Mouse (Mus musculus): ENCODE measurements around the gene Tmem53. TPM values are rescaled to one million over a fixed set of nuclear protein-coding genes. Genes with fewer than 3 reads are reported as not detected.
A peak's percentile ranks its signal among the peaks of the same experiment; 100 is the strongest.

The Tmem53 gene
- total and polyA plus RNA-seq, 3 experiments: 0.65 to 1.3 TPM; not detected in 1

- peaks cover 0 to 7% of the 10 kb centered on the region in 2 experiments; a peak in 1 of 4 replicates for H3K4me1 ChIP-seq (ENCODE audit: control insufficient read depth in 1 of 2, insufficient read depth in 2 of 2, low read length in 2 of 2)
- H3K4me3 ChIP-seq (ENCODE audit: control insufficient read depth in 1 of 2, insufficient read depth in 1 of 2, low read depth in 2 of 2, low read length in 2 of 2): no peak overlapping the region
- DNase-seq (ENCODE audit: low read depth, low spot score): no peak
- no peak overlapping the region for H3K9ac ChIP-seq (ENCODE audit: control insufficient read depth, low read depth, low read length, poor library complexity, severe bottlenecking)
- H3K9me3 ChIP-seq (replicated peaks; ENCODE audit: insufficient read depth, low read length): no peaks in the 10 kb centered on the region
- TF ChIP-seq USF2 (IDR thresholded peaks at IDR 0.05; ENCODE audit: borderline replicate concordance in 1 of 2, insufficient read depth in 1 of 2, low read depth in 1 of 2, low read length in 2 of 2) (no peak), POLR2AphosphoS2 (IDR thresholded peaks at IDR 0.05; ENCODE audit: low read length) (no peak), POLR2AphosphoS5 (IDR thresholded peaks at IDR 0.05; ENCODE audit: borderline replicate concordance, low read depth, low read length) (no peak), ZKSCAN1 (IDR thresholded peaks at IDR 0.05; ENCODE audit: low read depth, low read length) (no peak), E2F4 (IDR thresholded peaks at IDR 0.05; ENCODE audit: borderline replicate concordance, low read depth, low read length) (no peak), EP300 (IDR thresholded peaks at IDR 0.05; ENCODE audit: low read depth in 1 of 2, low read length in 2 of 2) (no peak), CHD2 (IDR thresholded peaks at IDR 0.05; ENCODE audit: low read length) (no peak), CHD1 (IDR thresholded peaks at IDR 0.05; ENCODE audit: low read depth, low read length) (no peak), POLR2A (IDR thresholded peaks at IDR 0.05; ENCODE audit: control insufficient read depth in 1 of 2, insufficient read depth in 1 of 2, low read depth in 1 of 2, low read length in 2 of 2, poor library complexity in 1 of 2) (peak in 1 of 2 experiments; percentile 88; a peak in 3 of 4 replicates), KAT2A (conservative IDR thresholded peaks at IDR 0.05; ENCODE audit: low read depth, low read length) (no peak), ETS1 (IDR thresholded peaks at IDR 0.05; ENCODE audit: low read depth, low read length) (no peak), SIN3A (IDR thresholded peaks at IDR 0.05; ENCODE audit: low read length) (no peak), ELF1 (IDR thresholded peaks at IDR 0.05; ENCODE audit: low read depth, low read length) (no peak), MXI1 (IDR thresholded peaks at IDR 0.05; ENCODE audit: low read depth, low read length) (no peak), TBP (IDR thresholded peaks at IDR 0.05; ENCODE audit: low read depth, low read length) (peak; percentile 91)
- H3K27me3 ChIP-seq (ENCODE audit: control insufficient read depth in 1 of 2, insufficient read depth in 2 of 2, low read length in 2 of 2): no peaks in the 10 kb centered on the region
- peaks cover 0 to 2% of the 10 kb centered on the region in 2 experiments; a peak in 1 of 4 replicates for H3K36me3 ChIP-seq (ENCODE audit: control insufficient read depth in 1 of 2, insufficient read depth in 2 of 2, low read length in 2 of 2)
- no peak overlapping the region for H3K27ac ChIP-seq (ENCODE audit: control insufficient read depth, low read depth, low read length)
- no peaks in the 10 kb centered on the region for H3K79me2 ChIP-seq (ENCODE audit: control insufficient read depth, insufficient read depth, low read length, poor library complexity)
Measured at GRCm38 (mm10) chr4:117202992-117203354, 48.8 kb upstream of the Tmem53 start.

- H3K4me1 ChIP-seq (ENCODE audit: control insufficient read depth in 1 of 2, insufficient read depth in 2 of 2, low read length in 2 of 2): peaks cover 0 to 4% of the 10 kb centered on the region in 2 experiments; a peak in 1 of 4 replicates
- H3K27ac ChIP-seq (ENCODE audit: control insufficient read depth, low read depth, low read length): no peak overlapping the region
- H3K4me3 ChIP-seq (ENCODE audit: control insufficient read depth in 1 of 2, insufficient read depth in 1 of 2, low read depth in 2 of 2, low read length in 2 of 2): peak overlapping the region in 1 of 2 experiments; percentile 37; a peak in 1 of 4 replicates
- DNase-seq (ENCODE audit: low read depth, low spot score): no peak
- H3K9me3 ChIP-seq (replicated peaks; ENCODE audit: insufficient read depth, low read length): no peaks in the 10 kb centered on the region
- no peaks in the 10 kb centered on the region for H3K79me2 ChIP-seq (ENCODE audit: control insufficient read depth, insufficient read depth, low read length, poor library complexity)
- H3K9ac ChIP-seq (ENCODE audit: control insufficient read depth, low read depth, low read length, poor library complexity, severe bottlenecking): peak overlapping the region; percentile 69
- TF ChIP-seq UBTF (IDR thresholded peaks at IDR 0.05; ENCODE audit: borderline replicate concordance, insufficient read depth, low read depth, low read length) (no peak), ETS1 (IDR thresholded peaks at IDR 0.05; ENCODE audit: low read depth, low read length) (no peak), ZNF384 (IDR thresholded peaks at IDR 0.05; ENCODE audit: low read depth, low read length) (no peak), MYB (IDR thresholded peaks at IDR 0.05; ENCODE audit: low read depth, low read length) (no peak), HCFC1 (IDR thresholded peaks at IDR 0.05; ENCODE audit: low read depth, low read length) (no peak), MAX (IDR thresholded peaks at IDR 0.05; ENCODE audit: low read length) (no peak), ELF1 (IDR thresholded peaks at IDR 0.05; ENCODE audit: low read depth, low read length) (no peak), NELFE (IDR thresholded peaks at IDR 0.05; ENCODE audit: low read depth, low read length) (no peak), GABPA (IDR thresholded peaks at IDR 0.05; ENCODE audit: low read depth, low read length) (no peak), EP300 (IDR thresholded peaks at IDR 0.05; ENCODE audit: low read depth in 1 of 2, low read length in 2 of 2) (no peak), MYC (IDR thresholded peaks at IDR 0.05; ENCODE audit: low read depth, low read length) (no peak), BHLHE40 (IDR thresholded peaks at IDR 0.05; ENCODE audit: borderline replicate concordance, low read depth, low read length) (no peak), JUND (IDR thresholded peaks at IDR 0.05; ENCODE audit: low read depth, low read length) (no peak), ZC3H11A (IDR thresholded peaks at IDR 0.05; ENCODE audit: low read depth, low read length) (no peak), TAL1 (IDR thresholded peaks at IDR 0.05; ENCODE audit: low read length) (no peak)
- no peaks in the 10 kb centered on the region for H3K27me3 ChIP-seq (ENCODE audit: control insufficient read depth in 1 of 2, insufficient read depth in 2 of 2, low read length in 2 of 2)
- no peaks in the 10 kb centered on the region; a peak in 1 of 4 replicates for H3K36me3 ChIP-seq (ENCODE audit: control insufficient read depth in 1 of 2, insufficient read depth in 2 of 2, low read length in 2 of 2)
Measured at GRCm38 (mm10) chr4:117209592-117209991, 42.2 kb upstream of the Tmem53 start.
